Mouse (Mus musculus) neural tube, embryonic 14.5 days (tissue): ENCODE data around the gene Slc35e3. TPM values are rescaled to one million over a fixed set of nuclear protein-coding genes. Genes with fewer than 3 reads are reported as not detected.

ENCODE experiments used
- ATAC-seq: fragments of 200-750 bp; cut with Nextera tagmentation; 2 replicates; pipeline ENCODE4 v1.8.0; 2017; ENCODE audit warnings: low read depth, mild to moderate bottlenecking, moderate TSS enrichment, moderate library complexity
- H3K27ac ChIP-seq: fragments of 300-500 bp; sonication (generic); 2 replicates; pipeline ENCODE4 v1.5.1; 2014; ENCODE audit warnings: low read depth, mild to moderate bottlenecking, control low read depth, low read length, moderate library complexity, mixed read lengths
- H3K27me3 ChIP-seq: fragments of 300-500 bp; sonication (generic); 2 replicates; pipeline ENCODE4 v1.6.1; 2014; ENCODE audit warnings: low read length; ENCODE audit not compliant: control insufficient read depth, insufficient read depth
- H3K36me3 ChIP-seq: fragments of 300-500 bp; sonication (generic); 2 replicates; pipeline ENCODE4 v1.6.1; 2014; ENCODE audit warnings: low read length, mixed read lengths; ENCODE audit not compliant: control insufficient read depth, insufficient read depth
- H3K4me1 ChIP-seq: fragments of 300-500 bp; sonication (generic); 2 replicates; pipeline ENCODE4 v1.6.1; 2014; ENCODE audit warnings: low read length; ENCODE audit not compliant: control insufficient read depth, insufficient read depth
- H3K4me2 ChIP-seq: fragments of 300-500 bp; sonication (generic); 2 replicates; pipeline ENCODE4 v1.6.1; 2014; ENCODE audit warnings: mild to moderate bottlenecking, low read depth, low read length, control low read depth
- H3K4me3 ChIP-seq: fragments of 300-500 bp; sonication (generic); 2 replicates; pipeline ENCODE4 v1.5.1; 2014; ENCODE audit warnings: low read depth, low read length, control low read depth, mixed read lengths
- H3K9ac ChIP-seq: fragments of 300-500 bp; sonication (generic); replicated peaks from 2 replicates; pipeline ENCODE4 v1.6.1; 2014; ENCODE audit warnings: low read depth, mild to moderate bottlenecking, control low read depth, low read length, mixed read lengths
- H3K9me3 ChIP-seq: fragments of 300-500 bp; sonication (generic); 2 replicates; pipeline ENCODE4 v1.6.1; 2016; ENCODE audit warnings: low read length; ENCODE audit not compliant: control insufficient read depth
- WGBS: fragments of 180-500 bp; shearing (Covaris S2); extraction: QIAGEN DNeasy Blood & Tissue Kit; methylation state at CpG from one replicate; pipeline ENCODE4 v1.1.7; 2014; 5-methylcytosine and 5-hydroxymethylcytosine counted together
- polyA plus RNA-seq: library from polyadenylated mRNA; unstranded; fragments of >200 nt; fragmentation: Nextera tagmentation; extraction: Ambion mirVana; gene quantifications from 2 replicates; pipeline ENCODE4 v1.2.1, GENCODE M21; 2014

Gene Slc35e3
- polyA plus RNA-seq, 1 experiment from 2014 or later = 20.5 TPM

DNA sequence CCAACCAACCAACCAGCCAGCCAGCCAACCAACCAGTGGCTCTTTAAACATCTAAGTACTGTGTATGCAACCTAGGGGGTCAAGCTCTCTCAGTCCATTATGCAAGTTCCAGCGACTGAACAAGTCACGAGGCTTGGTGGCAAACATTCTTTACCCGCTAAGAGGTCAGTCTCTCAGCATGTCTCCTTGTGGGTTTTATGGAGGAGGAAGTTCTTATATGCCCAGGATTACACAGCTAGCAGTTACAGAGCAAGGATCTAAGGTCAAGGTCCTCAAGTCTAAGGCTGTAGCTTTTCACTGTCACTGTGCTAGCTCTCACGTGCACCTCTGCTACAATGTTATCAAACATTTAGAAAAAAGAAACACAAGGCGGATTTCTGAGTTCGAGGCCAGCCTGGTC is 18.4 kb upstream of the Slc35e3 start:
- no peaks in the 10 kb centered on the region for H3K9me3 ChIP-seq
- WGBS = 94% methylated on average over 6 of the region's 6 CpGs
- no peak overlapping the region for H3K9ac ChIP-seq
- no peak overlapping the region for H3K4me3 ChIP-seq
- H3K27me3 ChIP-seq = no peaks in the 10 kb centered on the region
- peaks cover 41% of the 10 kb centered on the region for H3K36me3 ChIP-seq
- no peak for ATAC-seq
- H3K27ac ChIP-seq = no peak overlapping the region
- H3K4me1 ChIP-seq = no peaks in the 10 kb centered on the region
- no peak overlapping the region for H3K4me2 ChIP-seq

DNA sequence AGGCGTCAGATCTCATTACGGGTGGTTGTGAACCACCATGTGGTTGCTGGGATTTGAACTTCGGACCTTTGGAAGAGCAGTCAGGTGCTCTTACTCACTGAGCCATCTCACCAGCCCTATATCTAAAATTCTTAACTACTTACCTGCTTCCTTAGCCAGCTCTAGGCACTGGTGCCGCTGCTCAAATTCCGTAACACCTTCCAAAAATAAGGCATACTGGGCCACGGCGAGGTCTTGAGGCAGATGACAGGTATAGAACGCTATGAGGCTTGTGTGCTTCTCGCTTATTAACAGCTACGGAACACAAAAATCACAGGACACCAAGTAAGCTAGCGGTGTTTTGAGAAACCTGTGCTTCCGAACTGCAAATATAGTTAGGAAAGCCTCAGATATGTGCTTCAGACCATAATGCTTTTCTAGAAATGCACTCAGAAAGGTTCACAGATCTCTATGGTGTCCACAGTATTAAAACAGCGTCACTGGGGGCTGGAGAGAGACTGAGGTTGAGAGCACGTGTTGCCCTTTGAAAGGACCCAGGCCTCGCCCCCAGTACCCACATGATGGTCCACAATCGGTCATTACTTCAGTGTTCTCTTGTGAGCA is 17.5 kb upstream of the Slc35e3 start:
- no peak for ATAC-seq
- Histone ChIP-seq H3K9me3 (no peaks in the 10 kb centered on the region), H3K4me2 (no peak overlapping the region), H3K9ac (no peak overlapping the region), H3K4me3 (no peak overlapping the region), H3K27me3 (no peaks in the 10 kb centered on the region), H3K4me1 (no peaks in the 10 kb centered on the region), H3K27ac (no peak overlapping the region), H3K36me3 (peaks cover 48% of the 10 kb centered on the region)
- WGBS = 95% methylated on average over 16 of the region's 16 CpGs

DNA sequence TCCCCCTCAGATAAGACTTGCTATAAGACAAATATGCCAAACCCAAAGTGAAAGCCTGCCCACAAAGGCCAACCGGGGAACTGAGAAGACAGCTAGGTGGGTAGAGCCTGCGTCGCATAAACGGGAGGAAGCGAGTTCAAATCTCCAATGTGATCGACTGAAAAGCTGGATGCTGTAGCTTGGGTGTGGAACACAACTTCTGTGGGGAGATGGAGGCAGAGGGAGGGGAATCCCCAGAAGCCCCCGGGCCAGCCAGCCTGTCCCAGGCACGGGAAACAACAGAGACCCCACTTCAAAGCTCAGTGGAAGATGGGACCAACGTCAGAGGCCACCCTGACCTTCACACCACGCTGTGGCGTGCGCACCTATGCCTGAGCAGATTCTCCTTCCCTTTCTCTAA is 16.8 kb upstream of the Slc35e3 start:
- Histone ChIP-seq H3K27me3 (no peaks in the 10 kb centered on the region), H3K36me3 (peaks cover 47% of the 10 kb centered on the region), H3K9ac (no peak overlapping the region), H3K4me2 (no peak overlapping the region), H3K4me1 (no peaks in the 10 kb centered on the region), H3K27ac (no peak overlapping the region), H3K9me3 (no peaks in the 10 kb centered on the region), H3K4me3 (no peak overlapping the region)
- ATAC-seq = no peak
- WGBS = 93% methylated on average over 12 of the region's 12 CpGs

- no peak overlapping the region for H3K4me3 ChIP-seq
- H3K9me3 ChIP-seq = no peaks in the 10 kb centered on the region
- H3K27ac ChIP-seq = no peak overlapping the region
- no peaks in the 10 kb centered on the region for H3K4me1 ChIP-seq
- H3K27me3 ChIP-seq = no peaks in the 10 kb centered on the region
- no peak overlapping the region for H3K4me2 ChIP-seq
- ATAC-seq = no peak
- peaks cover 49% of the 10 kb centered on the region for H3K36me3 ChIP-seq
- no peak overlapping the region for H3K9ac ChIP-seq
- 93% methylated on average over 2 of the region's 2 CpGs for WGBS
These were observed 16.2 kb upstream of the Slc35e3 start for GRCm38 (mm10) chr10:117762281-117762830.

- 91% methylated on average over 6 of the region's 6 CpGs for WGBS
- no peak overlapping the region for H3K9ac ChIP-seq
- H3K36me3 ChIP-seq = peaks cover 52% of the 10 kb centered on the region
These were observed 15.4 kb upstream of the Slc35e3 start for GRCm38 (mm10) chr10:117761551-117761950.

GRCm38 (mm10) chr10:117760831-117761335 is 14.7 kb upstream of the Slc35e3 start:
- H3K9ac ChIP-seq = no peak overlapping the region
- H3K4me3 ChIP-seq = no peak overlapping the region
- H3K27ac ChIP-seq = no peak overlapping the region
- H3K36me3 ChIP-seq = peaks cover 51% of the 10 kb centered on the region
- H3K9me3 ChIP-seq = no peaks in the 10 kb centered on the region
- no peak for ATAC-seq
- no peaks in the 10 kb centered on the region for H3K4me1 ChIP-seq
- no peak overlapping the region for H3K4me2 ChIP-seq
- WGBS = 94% methylated on average over 9 of the region's 9 CpGs
- no peaks in the 10 kb centered on the region for H3K27me3 ChIP-seq

More at GRCm38 (mm10) chr10:117761551-117761950, 15.4 kb upstream of the Slc35e3 start:
- H3K4me1 ChIP-seq = no peaks in the 10 kb centered on the region
- H3K27me3 ChIP-seq = no peaks in the 10 kb centered on the region
- no peak overlapping the region for H3K4me3 ChIP-seq
- no peak overlapping the region for H3K27ac ChIP-seq
- no peaks in the 10 kb centered on the region for H3K9me3 ChIP-seq
- no peak overlapping the region for H3K4me2 ChIP-seq
- no peak for ATAC-seq

DNA sequence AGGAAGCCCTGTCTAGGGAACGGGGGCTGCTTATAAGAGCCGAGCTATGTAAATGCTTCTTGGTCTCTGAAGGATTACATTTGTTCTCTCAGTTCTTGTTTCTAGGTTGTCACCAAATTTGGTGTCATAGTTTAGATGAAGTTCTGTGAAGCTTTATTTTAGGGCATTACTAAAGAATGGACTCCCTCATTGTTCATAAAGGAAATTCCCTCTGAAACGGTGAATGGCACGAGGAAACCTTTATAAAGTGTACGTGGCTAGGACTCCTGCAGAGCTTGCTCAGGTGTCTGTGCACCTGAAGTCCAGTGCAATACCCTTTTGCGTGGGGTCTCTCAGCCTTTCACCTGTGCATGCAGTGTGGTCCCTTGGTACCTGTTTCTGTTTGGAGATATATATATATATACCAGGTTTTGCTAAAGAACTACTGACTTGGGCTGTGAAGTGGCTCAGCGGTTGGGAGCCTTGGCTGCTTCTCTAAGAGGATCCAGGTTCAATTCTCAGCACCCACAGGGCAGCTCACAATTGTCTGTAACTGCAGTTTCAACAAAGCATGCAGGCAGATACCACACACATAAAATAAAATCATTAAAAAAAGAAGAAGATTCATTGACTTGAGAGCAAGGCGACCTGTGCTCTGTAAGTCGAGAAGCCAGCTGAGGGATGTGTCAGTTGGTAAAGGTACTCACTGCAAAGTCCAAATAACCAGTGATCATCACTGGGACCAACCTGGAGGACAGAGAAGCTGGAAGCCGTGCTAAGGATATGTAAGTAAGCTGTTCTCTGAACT is 13.9 kb upstream of the Slc35e3 start:
- WGBS = 94% methylated on average over 10 of the region's 10 CpGs
- Histone ChIP-seq H3K36me3 (peaks cover 59% of the 10 kb centered on the region), H3K4me2 (no peak overlapping the region), H3K27me3 (no peaks in the 10 kb centered on the region), H3K9ac (no peak overlapping the region), H3K4me1 (no peaks in the 10 kb centered on the region), H3K4me3 (no peak overlapping the region), H3K27ac (no peak overlapping the region), H3K9me3 (no peaks in the 10 kb centered on the region)
- ATAC-seq = no peak

GRCm38 (mm10) chr10:117758749-117759727 is 12.9 kb upstream of the Slc35e3 start:
- no peak overlapping the region for H3K27ac ChIP-seq
- no peak for ATAC-seq
- no peak overlapping the region for H3K4me2 ChIP-seq
- no peak overlapping the region for H3K4me3 ChIP-seq
- no peaks in the 10 kb centered on the region for H3K4me1 ChIP-seq
- H3K36me3 ChIP-seq = peaks cover 64% of the 10 kb centered on the region
- no peak overlapping the region for H3K9ac ChIP-seq
- H3K27me3 ChIP-seq = no peaks in the 10 kb centered on the region
- no peaks in the 10 kb centered on the region for H3K9me3 ChIP-seq
- 92% methylated on average over 18 of the region's 18 CpGs for WGBS
